Mouse (Mus musculus) large intestine, adult 2 months (tissue): ENCODE measurements around the gene Nrp1. TPM values are rescaled to one million over a fixed set of nuclear protein-coding genes. Genes with fewer than 3 reads are reported as not detected.

Experiments used
- DNase-seq: peaks from one replicate; pipeline ENCODE4 v3.0.0-alpha.2; 2012; ENCODE audit warnings: low read depth, low spot score
- WGBS: fragments of 180-500 bp; shearing (Covaris S2); methylation state at CpG from one replicate; pipeline ENCODE4 v1.1.7; 2018; 5-methylcytosine and 5-hydroxymethylcytosine counted together
- polyA plus RNA-seq: library from polyadenylated mRNA; depleted of rRNA; stranded (reverse); fragments of >200 nt; gene quantifications from 2 replicates; pipeline ENCODE4 v1.2.3, GENCODE M21; 2012

The Nrp1 gene
- polyA plus RNA-seq, 1 experiment, result 4.9 TPM

DNA sequence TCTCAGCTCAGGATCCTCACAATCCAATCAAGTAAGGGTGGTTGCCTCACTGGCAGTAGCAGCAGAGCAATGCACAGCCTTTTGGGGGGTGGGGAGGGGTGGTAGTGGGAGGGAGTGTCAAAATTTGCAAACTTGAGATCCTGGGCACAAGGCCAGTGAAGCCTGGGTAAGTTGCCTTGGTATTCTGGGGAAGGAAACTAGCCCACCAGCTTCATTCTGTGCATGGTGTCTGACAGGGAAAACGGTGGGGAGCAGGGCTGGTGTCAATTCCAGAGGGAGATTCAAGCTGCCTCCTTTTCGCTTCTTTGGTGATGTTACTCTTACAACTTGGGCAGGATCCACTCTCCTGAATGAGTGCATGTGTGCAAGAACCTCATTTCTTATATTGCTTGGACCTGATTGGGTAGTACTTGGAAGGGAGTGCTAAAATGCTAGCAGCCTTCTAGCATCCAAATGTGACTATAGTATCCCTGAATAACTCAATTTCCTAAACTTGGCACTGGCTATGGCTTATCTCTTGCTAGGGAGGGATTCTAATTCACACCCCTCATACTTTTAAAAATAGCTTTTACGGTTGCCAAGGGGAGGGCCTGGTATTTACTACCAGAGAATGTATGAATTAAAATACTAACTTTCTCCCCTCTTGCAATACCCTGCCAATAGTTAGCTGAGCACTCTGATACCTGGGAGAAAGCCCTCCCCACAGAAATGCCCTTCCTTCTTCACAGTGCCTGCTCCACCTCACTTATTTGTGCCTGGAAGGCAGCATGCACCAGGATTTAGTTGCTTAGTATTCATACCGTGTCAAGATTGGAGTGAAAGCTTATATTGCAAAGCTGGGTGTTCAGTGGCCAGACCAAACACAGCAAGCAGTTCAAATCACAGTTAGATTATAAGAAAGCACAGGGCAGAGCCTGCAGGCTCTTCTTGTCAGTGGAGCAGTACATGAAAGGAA lies 57.6 kb downstream of the Nrp1 start:
- WGBS, result 54% methylated on average over 4 of the region's 4 CpGs
- no peak for DNase-seq

DNA sequence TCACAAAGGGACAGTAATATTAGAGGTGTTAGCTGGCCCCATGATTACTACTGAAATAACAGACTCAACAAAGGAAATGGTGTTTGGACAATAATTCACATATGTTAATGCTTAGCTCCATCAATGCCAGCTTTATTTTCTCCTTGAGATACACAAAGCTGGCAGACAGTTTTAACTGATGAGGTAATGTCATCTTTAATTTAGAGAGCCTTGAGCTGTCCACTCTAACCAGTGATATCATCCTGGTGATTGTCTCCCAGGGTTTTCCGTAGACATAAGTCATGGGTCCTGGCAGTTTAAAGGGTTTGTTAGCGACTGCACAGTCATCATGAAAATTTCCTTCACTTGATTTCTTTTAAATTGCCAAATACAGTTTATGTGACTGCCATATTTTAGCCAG lies 58.5 kb downstream of the Nrp1 start:
- 75% methylated on average over 2 of the region's 2 CpGs for WGBS
- no peak for DNase-seq

DNA sequence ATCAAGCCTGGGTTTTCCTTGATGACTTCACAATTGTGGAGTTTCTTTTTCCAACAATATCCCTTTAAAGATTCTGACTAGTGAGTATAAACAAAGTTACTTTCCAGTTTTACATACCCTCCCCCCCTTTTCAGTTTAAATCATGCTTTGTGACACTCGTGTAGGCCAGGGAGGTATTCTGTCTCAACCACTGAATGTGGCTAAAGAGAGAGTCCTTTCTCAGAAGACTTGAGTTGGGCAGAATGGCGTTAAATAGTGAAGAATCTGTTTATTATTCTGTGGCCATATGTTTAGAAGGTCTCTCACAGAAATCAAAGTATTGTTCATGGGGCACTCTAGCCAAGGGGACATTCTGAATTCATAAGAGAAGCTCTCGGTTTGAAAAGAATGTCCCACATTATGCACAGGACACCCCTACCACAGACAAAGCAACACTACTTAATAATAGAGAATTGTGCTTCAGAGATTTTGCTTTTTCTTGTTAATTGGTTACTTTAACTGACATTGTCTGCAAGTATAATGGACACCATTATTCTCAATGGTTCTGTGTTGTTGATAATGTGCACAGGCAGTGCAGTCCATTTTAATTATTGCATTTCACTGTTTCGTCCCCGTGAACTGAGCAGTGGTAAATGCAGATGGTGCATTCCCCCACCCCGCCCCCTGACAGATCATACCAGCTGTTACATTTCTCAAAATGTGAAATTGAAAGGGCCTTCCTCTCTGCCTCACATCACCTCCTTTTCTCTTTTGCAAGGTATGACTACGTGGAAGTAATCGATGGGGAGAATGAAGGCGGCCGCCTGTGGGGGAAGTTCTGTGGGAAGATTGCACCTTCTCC lies 59.8 kb downstream of the Nrp1 start:
- WGBS, result 89% methylated on average over 10 of the region's 10 CpGs

DNA sequence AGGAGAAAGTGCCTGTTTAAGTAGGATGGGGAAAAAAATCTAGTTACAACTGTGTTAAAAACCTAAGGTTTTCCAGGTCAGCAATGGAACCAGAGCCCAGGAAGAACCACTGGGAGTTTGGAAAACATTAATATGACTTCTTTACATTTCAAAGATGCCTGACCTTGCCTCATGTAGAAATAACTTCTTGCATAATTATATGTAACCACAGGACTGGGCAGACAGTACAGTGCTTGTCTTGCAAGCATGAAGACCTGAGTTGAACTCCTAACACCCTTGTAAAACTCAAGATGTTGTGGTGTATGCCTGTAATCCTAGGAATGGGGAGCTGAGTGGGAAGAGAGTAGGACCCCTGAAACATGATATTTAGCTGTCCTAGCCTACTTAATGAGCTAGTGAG lies 61.6 kb downstream of the Nrp1 start:
- no peak for DNase-seq

More for the DNA sequence above, 59.8 kb downstream of the Nrp1 start:
- DNase-seq, result no peak

DNA sequence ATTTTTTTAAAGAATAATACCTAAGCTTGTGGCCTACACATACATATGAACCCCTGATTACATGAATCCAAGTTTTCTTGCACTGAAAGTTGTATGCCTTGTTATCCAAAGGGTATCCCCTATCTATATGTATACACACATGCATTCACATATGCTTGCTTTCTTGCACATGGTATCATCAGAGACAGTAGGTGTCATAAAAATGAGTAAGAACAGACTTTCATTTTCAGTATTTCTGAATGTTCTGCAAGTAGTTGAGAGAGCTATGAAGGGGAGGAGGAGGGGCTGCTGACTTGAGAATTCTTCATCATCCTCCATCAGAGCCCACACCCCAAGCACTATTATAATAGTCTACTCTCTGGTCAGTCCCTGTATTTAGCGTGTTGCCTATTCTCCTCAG lies 62.0 kb downstream of the Nrp1 start:
- WGBS, result 94% methylated on average over 1 of the region's 1 CpGs
- DNase-seq, result no peak

DNA sequence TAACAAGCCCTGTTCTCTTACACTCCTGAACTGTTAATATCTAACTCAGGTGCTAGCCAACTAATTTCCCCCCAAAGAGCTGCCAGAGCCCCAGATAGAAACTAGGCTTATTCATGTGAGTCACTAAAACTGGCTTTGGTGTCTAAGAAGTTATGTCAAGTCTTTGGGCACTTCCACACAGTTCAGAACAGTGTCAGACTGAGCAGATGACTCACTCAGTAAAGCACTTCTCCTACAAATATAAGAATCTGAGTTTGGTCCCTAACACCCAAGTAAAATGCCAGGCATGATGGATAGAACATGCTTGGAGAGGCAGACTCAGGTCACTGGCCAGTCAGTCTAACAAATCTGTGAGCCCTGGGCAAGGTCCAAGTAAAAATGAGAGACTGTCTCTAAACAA lies 65.4 kb downstream of the Nrp1 start:
- DNase-seq, result no peak

DNA sequence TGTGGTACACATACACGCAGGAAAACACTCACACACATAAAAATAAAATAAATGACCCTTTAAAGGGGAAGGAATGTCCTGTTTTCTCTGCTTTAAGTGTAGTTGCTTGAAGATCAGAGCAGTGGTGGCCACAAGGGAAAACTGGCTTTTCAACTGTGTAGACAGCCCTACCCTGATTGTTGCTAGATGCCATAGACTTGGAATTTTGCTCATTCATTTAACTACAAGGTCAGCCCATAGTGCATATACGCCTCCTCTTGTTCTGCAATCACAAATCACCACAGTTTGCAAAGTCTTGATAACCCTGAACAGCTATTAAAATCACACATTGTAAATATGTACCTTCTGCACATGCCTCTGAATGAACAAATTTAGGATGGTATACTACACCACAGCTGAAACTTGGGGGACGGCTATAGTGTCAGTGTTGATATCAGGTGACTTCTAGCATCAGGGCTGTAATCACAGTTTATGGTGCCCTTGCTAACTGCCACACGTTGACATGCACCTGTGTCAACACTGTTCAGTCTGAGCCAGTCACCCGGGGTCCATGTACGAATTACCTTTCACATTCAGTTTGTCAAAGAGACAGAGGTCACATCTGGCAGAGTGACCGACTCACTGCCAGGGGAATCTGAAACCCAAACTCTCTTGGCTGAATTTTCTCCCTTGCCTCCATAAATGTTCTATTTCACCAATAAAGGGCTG lies 66.4 kb downstream of the Nrp1 start:
- peak; percentile 43 for DNase-seq

DNA sequence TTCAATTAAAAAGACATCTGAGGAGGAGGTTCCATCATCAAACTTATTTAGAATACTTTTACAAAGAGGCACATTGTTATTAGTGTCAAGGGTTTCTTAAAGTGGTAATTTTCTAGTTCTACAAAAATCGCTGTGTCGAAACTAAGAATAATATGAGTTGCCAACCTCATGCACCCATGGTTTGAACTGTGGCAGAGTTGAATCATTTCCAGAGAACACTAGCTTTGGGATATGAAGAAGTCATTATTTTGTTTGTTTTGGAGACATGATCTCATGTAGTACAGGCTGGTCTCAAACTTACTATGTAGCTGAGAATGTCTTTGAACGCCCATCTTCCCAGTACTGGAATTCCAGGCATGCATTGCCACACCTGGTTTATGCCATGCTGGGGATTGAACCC lies 68.7 kb downstream of the Nrp1 start:
- WGBS, result 90% methylated on average over 3 of the region's 3 CpGs
- DNase-seq, result no peak

More for the DNA sequence above, 66.4 kb downstream of the Nrp1 start:
- 24% methylated on average over 7 of the region's 7 CpGs for WGBS

DNA sequence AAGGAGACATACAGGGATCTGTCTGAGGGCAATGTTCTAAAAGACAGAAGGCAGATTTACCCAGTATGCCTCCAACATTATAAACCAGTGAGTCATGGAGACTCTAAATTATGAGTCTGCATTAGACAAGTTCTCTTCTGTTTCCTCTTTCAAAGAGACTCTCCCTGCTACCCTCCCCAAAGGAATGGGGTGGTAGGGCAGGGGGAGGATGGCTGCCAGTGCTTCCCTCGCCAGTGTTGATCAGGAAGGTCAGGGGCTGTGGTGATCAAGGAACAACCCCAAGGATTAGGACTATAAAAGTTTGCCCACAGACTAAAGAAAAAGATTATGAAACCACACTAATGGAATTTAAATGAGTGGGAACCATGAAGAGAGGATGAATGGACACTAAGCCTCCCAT lies 70.6 kb downstream of the Nrp1 start:
- DNase-seq, result no peak
- WGBS, result 84% methylated on average over 1 of the region's 1 CpGs

DNA sequence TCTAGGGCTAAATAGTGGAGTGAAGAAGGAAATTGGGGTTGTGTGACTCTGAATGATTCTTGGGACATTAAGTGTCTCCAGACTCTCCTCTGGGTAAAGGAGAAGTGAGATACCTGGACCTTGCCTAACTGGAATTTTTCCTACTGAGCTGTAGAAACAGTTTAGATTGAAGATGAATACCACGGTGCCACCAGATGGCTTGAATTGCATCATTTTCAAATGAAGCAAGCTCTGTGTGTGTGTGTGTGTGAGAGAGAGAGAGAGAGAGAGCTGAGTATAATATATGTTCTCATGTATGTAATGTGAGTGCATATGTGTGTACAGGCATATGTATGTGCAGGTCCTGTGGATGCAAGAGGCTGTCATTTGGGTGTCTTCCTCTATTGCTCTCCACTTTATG lies 72.7 kb downstream of the Nrp1 start:
- 56% methylated on average over 1 of the region's 1 CpGs for WGBS
- no peak for DNase-seq

DNA sequence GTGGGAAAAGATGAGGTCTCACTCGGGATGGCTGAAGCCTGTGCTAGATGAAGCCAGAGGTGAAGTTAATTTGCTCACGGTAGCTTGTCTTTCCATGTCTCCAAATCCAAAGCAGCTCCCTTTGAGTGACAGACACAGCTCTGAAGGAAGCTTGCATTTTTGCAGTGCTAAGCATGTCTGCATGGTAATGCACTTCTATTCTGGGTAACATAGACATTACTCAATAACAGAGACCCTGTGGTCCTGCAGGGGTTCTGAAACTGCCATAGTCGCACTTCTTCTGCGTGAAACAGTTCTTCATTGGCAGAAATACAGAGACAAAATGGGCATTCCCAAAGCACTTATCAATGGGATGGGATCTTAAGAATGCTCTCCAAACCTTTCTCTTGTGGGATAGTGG lies 77.3 kb downstream of the Nrp1 start:
- WGBS, result 82% methylated on average over 4 of the region's 4 CpGs
- DNase-seq, result no peak

DNA sequence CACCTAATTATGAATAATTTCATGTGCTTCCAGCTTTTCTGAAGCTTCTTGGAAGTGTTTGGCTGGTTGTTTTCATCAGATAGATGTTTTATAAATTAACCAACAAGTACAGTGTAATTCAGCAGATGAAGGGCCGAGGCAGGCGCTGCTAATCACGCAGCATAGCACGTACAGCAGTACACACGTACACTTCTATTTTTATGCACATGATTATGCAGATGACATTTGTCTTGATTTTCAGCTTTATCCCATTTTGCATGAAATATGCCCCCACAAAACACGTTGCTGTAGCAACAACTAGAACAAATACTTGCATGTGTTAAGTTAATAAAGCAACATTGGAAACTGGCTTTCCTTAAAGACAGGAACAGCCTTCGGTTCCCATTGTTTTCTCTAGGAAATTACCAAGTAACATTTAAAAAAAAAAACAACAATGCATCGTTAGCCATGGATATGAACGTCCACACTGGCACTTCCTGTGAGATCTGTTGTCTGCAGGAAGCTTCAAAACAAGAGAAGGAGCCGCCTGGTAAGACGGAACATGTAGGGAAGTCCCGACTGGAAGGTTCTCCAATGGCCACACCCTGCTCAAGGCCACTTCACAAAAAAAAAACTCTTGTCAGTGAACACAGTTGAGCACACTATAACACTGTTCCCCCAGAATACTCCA lies 78.9 kb downstream of the Nrp1 start:
- no peak for DNase-seq
- 82% methylated on average over 12 of the region's 12 CpGs for whole genome bisulfite sequencing

DNA sequence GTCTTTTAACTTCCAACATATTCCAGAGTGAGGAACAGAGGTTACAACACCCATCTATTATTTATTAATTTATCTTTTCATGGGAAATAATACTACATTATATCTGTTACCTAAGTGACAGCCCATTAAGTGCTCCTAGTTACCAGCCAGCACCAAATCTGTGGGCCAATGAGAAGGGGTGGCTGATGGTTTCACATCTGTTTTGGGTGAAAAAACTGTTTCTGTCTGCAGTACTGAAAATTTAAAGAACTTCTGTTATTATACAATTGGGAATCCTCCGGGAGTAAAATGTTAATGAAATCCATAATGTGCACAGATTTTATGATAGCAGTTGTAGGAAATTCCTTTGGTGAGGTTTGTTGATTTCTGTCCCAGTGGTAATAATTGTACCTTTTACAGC lies 83.0 kb downstream of the Nrp1 start:
- DNase-seq, result no peak
- 17% methylated on average over 1 of the region's 1 CpGs for WGBS

DNA sequence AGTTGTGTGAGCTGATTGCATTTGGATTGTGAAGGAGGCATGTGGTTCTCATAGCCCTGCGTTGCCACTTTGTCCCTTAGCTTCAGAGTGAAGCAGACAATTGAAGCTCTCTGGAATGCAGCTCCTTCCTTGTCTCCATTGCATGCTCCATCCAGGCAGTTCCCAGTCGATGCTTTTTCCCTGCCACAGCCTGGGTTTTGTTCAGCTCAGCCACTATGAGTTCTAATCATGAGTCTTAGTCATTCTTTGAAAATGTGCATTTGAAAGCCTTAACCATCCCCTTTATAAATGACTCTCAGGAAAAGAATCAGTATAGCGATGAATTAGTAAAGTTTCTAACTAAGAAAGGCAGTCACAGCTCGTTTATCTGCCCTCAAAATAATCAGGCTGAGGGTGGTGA lies 87.2 kb downstream of the Nrp1 start:
- DNase-seq, result no peak
- WGBS, result 65% methylated on average over 4 of the region's 4 CpGs

DNA sequence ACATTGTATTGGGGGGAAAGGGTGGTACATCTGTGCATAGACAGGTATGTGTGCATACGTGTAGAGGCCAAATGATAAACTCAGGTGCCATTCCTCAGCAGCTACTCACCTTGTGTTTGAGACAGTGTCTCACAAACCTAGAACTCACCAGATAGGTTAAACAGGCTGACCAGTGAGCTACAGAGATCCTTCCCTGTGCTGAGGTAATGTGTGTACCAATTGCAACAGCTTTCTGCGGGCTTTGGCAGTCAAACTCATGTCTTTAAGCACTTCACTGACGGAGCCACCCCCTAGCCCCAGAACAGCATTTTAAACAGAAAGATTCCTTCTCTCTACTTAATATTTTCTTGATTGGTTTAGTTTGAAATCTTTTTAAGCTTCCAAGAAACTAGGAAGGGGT lies 88.2 kb downstream of the Nrp1 start:
- DNase-seq, result no peak
- 82% methylated on average over 3 of the region's 3 CpGs for WGBS

DNA sequence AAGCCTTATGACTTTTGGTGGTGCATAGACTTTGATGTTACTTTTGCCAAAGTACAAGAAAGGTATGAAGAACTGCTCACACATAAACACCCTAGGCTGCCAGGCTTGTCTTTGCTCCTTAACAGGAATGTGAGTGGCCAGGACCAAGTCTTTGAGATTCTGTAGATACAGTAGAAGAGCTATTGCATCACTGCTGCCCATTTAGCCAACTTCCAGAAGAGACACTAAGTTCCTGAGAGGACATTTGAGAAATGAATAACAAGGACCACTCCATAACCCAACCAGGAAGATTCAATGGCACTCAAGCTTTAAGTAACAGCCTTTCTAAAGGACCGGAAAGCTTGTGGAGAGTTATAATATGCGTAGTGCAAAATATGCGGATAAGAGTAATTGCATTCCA lies 88.9 kb downstream of the Nrp1 start:
- no peak for DNase-seq
- WGBS, result 96% methylated on average over 3 of the region's 3 CpGs

DNA sequence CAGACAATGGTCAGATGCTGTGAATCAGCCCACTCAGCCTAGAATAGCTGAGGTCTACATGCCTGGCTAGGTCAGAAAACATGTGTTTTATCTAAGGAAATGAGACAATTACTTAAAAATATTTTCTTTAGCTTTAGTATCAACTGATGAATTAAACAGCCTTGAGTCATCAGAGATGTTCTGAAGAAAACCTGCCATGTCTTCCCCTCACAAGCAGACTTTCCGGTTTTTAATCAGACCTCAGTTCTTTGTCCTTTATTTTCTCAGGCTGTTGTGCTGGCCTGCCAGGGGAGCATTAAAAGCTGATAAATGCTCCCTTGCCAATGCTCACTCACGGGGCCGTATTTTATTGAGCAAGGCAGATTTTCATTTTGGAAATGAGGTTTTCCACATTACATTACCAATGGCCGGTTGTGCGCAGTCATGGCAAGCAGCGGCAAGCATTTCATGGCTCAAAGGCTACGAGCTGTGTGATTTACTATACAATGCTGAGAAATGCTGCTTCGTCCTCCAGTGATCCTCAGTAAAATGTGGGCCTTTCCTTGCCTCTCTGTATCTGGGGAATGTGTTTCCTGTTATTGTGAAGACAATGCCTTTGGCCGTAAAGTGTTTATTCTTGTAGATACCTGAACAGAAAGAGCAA lies 92.1 kb downstream of the Nrp1 start:
- DNase-seq, result no peak
- 90% methylated on average over 9 of the region's 9 CpGs for WGBS

DNA sequence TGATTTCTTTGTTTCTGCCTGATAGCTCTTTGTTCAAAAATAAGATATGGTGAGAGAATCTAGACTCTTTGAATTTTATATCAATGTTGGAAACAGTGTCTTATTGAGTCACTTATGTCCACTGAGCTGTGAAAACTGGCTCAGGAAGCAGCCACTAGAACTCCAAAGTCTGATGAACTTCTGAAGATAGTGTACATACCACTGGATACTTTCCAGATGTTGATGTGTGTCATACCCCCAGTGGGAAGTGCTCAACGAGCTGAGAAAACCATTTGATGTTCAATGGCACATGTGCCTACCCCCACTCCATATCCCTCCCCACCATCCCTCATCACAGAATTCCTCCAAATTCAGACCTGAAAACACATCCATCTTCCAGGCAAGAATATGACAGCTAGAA lies 92.7 kb downstream of the Nrp1 start:
- no peak for DNase-seq
- WGBS, result 71% methylated on average over 1 of the region's 1 CpGs

DNA sequence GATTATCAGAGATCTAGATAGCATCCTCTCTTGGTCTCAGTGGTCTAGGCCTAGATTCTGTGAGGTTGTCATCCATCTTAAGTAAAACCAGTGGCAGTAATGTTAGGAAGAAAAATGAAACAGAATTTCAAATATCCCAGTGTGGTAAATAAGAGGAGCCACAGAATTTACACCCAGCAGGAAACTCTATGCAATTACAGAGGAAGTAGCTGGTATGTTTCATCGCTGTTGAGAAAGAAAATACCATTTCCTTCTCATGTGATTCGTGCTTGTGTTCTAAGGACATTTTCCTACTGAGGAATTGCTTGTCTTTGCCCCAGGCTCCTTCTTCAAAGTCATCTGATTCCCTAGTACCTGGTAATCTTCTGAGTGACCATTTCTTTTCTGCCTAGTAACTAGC lies 95.1 kb downstream of the Nrp1 start:
- 66% methylated on average over 2 of the region's 2 CpGs for WGBS
- DNase-seq, result no peak
